Mouse (Mus musculus): ENCODE measurements at regions not wholly inside any gene's neighbourhood (a gene's known extent, or its start where the extent isn't known, plus 50 kb on each side); places are given as distances from the start of the nearest gene placed in this dataset.

- no peak overlapping the region for H3K27ac ChIP-seq (replicated peaks)
- 46% methylated on average over 3 of the region's 3 CpGs for WGBS
- peaks cover 13% of the 10 kb centered on the region; the same call in 1 of the 2 replicates for H3K27me3 ChIP-seq
- no peak overlapping the region for H3K4me2 ChIP-seq (replicated peaks)
- ATAC-seq (ENCODE audit: insufficient number of reproducible peaks, low FRiP score, low TSS enrichment, low read depth) = no peak
- H3K9me3 ChIP-seq (replicated peaks) = no peaks in the 10 kb centered on the region
- no peaks in the 10 kb centered on the region for H3K36me3 ChIP-seq
- no peak overlapping the region for H3K9ac ChIP-seq
- H3K4me1 ChIP-seq = no peaks in the 10 kb centered on the region
- no peak overlapping the region for H3K4me3 ChIP-seq (replicated peaks)
Measured at GRCm38 (mm10) chr7:68480336-68480735, 206.7 kb downstream of the Fam169b start.

- Histone ChIP-seq H3K4me1 (no peaks in the 10 kb centered on the region), H3K27ac (replicated peaks) (no peak overlapping the region), H3K36me3 (no peaks in the 10 kb centered on the region), H3K9ac (no peak overlapping the region), H3K4me2 (replicated peaks) (no peak overlapping the region), H3K4me3 (replicated peaks) (no peak overlapping the region), H3K27me3 (peaks cover 8% of the 10 kb centered on the region; the same call in 1 of the 2 replicates), H3K9me3 (replicated peaks) (no peaks in the 10 kb centered on the region)
- 36% methylated on average over 3 of the region's 3 CpGs for WGBS
- no peak for ATAC-seq (ENCODE audit: insufficient number of reproducible peaks, low FRiP score, low TSS enrichment, low read depth)
Measured at GRCm38 (mm10) chr7:68478044-68478443, 204.4 kb downstream of the Fam169b start.

- no peak overlapping the region for H3K4me2 ChIP-seq (replicated peaks)
- no peaks in the 10 kb centered on the region for H3K9me3 ChIP-seq (replicated peaks)
- ATAC-seq (ENCODE audit: insufficient number of reproducible peaks, low FRiP score, low TSS enrichment, low read depth) = no peak
- H3K36me3 ChIP-seq = no peaks in the 10 kb centered on the region
- no peak overlapping the region for H3K27ac ChIP-seq (replicated peaks)
- no peaks in the 10 kb centered on the region for H3K4me1 ChIP-seq
- no peaks in the 10 kb centered on the region for H3K27me3 ChIP-seq
- H3K4me3 ChIP-seq (replicated peaks) = no peak overlapping the region
- WGBS = 17% methylated on average over 5 of the region's 5 CpGs
- H3K9ac ChIP-seq = no peak overlapping the region
Measured at GRCm38 (mm10) chr7:68472800-68473199, 199.2 kb downstream of the Fam169b start.

GRCm38 (mm10) chr7:68470983-68471382 lies 197.3 kb downstream of the Fam169b start:
- no peaks in the 10 kb centered on the region for H3K36me3 ChIP-seq
- no peak overlapping the region for H3K4me3 ChIP-seq (replicated peaks)
- H3K9me3 ChIP-seq (replicated peaks) = no peaks in the 10 kb centered on the region
- 43% methylated on average over 11 of the region's 11 CpGs for WGBS
- no peaks in the 10 kb centered on the region for H3K27me3 ChIP-seq
- ATAC-seq (ENCODE audit: insufficient number of reproducible peaks, low FRiP score, low TSS enrichment, low read depth) = no peak
- no peak overlapping the region for H3K9ac ChIP-seq
- no peaks in the 10 kb centered on the region for H3K4me1 ChIP-seq
- no peak overlapping the region for H3K27ac ChIP-seq (replicated peaks)
- no peak overlapping the region for H3K4me2 ChIP-seq (replicated peaks)

GRCm38 (mm10) chr7:68468574-68468973 lies 194.9 kb downstream of the Fam169b start:
- Histone ChIP-seq H3K27ac (replicated peaks) (no peak overlapping the region), H3K36me3 (no peaks in the 10 kb centered on the region), H3K4me3 (replicated peaks) (no peak overlapping the region), H3K4me2 (replicated peaks) (no peak overlapping the region), H3K9ac (no peak overlapping the region), H3K9me3 (replicated peaks) (no peaks in the 10 kb centered on the region), H3K4me1 (no peaks in the 10 kb centered on the region), H3K27me3 (no peaks in the 10 kb centered on the region)
- 79% methylated on average over 5 of the region's 5 CpGs for WGBS
- no peak for ATAC-seq (ENCODE audit: insufficient number of reproducible peaks, low FRiP score, low TSS enrichment, low read depth)

GRCm38 (mm10) chr7:68457842-68458241 lies 184.2 kb downstream of the Fam169b start:
- no peak overlapping the region for H3K27ac ChIP-seq (replicated peaks)
- H3K27me3 ChIP-seq = no peaks in the 10 kb centered on the region
- no peaks in the 10 kb centered on the region for H3K4me1 ChIP-seq
- ATAC-seq (ENCODE audit: insufficient number of reproducible peaks, low FRiP score, low TSS enrichment, low read depth) = no peak
- no peak overlapping the region for H3K4me3 ChIP-seq (replicated peaks)
- WGBS = 92% methylated on average over 1 of the region's 1 CpGs
- no peak overlapping the region for H3K4me2 ChIP-seq (replicated peaks)
- no peaks in the 10 kb centered on the region for H3K9me3 ChIP-seq (replicated peaks)
- no peaks in the 10 kb centered on the region for H3K36me3 ChIP-seq
- H3K9ac ChIP-seq = no peak overlapping the region

- no peaks in the 10 kb centered on the region for H3K9me3 ChIP-seq (replicated peaks)
- ATAC-seq (ENCODE audit: insufficient number of reproducible peaks, low FRiP score, low TSS enrichment, low read depth) = no peak
- 31% methylated on average over 5 of the region's 5 CpGs for WGBS
- no peak overlapping the region for H3K4me2 ChIP-seq (replicated peaks)
- H3K27me3 ChIP-seq = no peaks in the 10 kb centered on the region
- no peaks in the 10 kb centered on the region for H3K36me3 ChIP-seq
- no peak overlapping the region for H3K27ac ChIP-seq (replicated peaks)
- H3K9ac ChIP-seq = no peak overlapping the region
- no peak overlapping the region for H3K4me3 ChIP-seq (replicated peaks)
- H3K4me1 ChIP-seq = no peaks in the 10 kb centered on the region
Measured at GRCm38 (mm10) chr7:68455451-68455850, 181.8 kb downstream of the Fam169b start.

- Histone ChIP-seq H3K27me3 (no peaks in the 10 kb centered on the region), H3K4me2 (replicated peaks) (no peak overlapping the region), H3K9ac (no peak overlapping the region), H3K4me1 (no peaks in the 10 kb centered on the region), H3K27ac (replicated peaks) (no peak overlapping the region), H3K9me3 (replicated peaks) (no peaks in the 10 kb centered on the region), H3K36me3 (no peaks in the 10 kb centered on the region), H3K4me3 (replicated peaks) (no peak overlapping the region)
- 82% methylated on average over 8 of the region's 8 CpGs for WGBS
- ATAC-seq (ENCODE audit: insufficient number of reproducible peaks, low FRiP score, low TSS enrichment, low read depth) = no peak
Measured at GRCm38 (mm10) chr7:68453028-68453692, 179.5 kb downstream of the Fam169b start.

GRCm38 (mm10) chr7:68444426-68445095 lies 170.9 kb downstream of the Fam169b start:
- no peak overlapping the region for H3K9ac ChIP-seq
- no peak overlapping the region for H3K4me3 ChIP-seq (replicated peaks)
- WGBS = 59% methylated on average over 11 of the region's 11 CpGs
- no peaks in the 10 kb centered on the region for H3K27me3 ChIP-seq
- H3K9me3 ChIP-seq (replicated peaks) = no peaks in the 10 kb centered on the region
- no peaks in the 10 kb centered on the region for H3K36me3 ChIP-seq
- H3K4me1 ChIP-seq = no peaks in the 10 kb centered on the region
- ATAC-seq (ENCODE audit: insufficient number of reproducible peaks, low FRiP score, low TSS enrichment, low read depth) = no peak
- H3K27ac ChIP-seq (replicated peaks) = no peak overlapping the region
- no peak overlapping the region for H3K4me2 ChIP-seq (replicated peaks)

GRCm38 (mm10) chr7:68440661-68441150 lies 167.1 kb downstream of the Fam169b start:
- Histone ChIP-seq H3K27me3 (no peaks in the 10 kb centered on the region), H3K4me2 (replicated peaks) (no peak overlapping the region), H3K27ac (replicated peaks) (no peak overlapping the region), H3K9ac (no peak overlapping the region), H3K4me3 (replicated peaks) (no peak overlapping the region), H3K4me1 (no peaks in the 10 kb centered on the region), H3K9me3 (replicated peaks) (no peaks in the 10 kb centered on the region), H3K36me3 (no peaks in the 10 kb centered on the region)
- WGBS = 15% methylated on average over 11 of the region's 11 CpGs
- no peak for ATAC-seq (ENCODE audit: insufficient number of reproducible peaks, low FRiP score, low TSS enrichment, low read depth)

GRCm38 (mm10) chr7:68428946-68429345 lies 155.3 kb downstream of the Fam169b start:
- Histone ChIP-seq H3K9me3 (replicated peaks) (no peaks in the 10 kb centered on the region), H3K4me1 (no peaks in the 10 kb centered on the region), H3K9ac (no peak overlapping the region), H3K4me2 (replicated peaks) (no peak overlapping the region), H3K27ac (replicated peaks) (no peak overlapping the region), H3K4me3 (replicated peaks) (no peak overlapping the region), H3K27me3 (no peaks in the 10 kb centered on the region), H3K36me3 (no peaks in the 10 kb centered on the region)
- 78% methylated on average over 4 of the region's 4 CpGs for WGBS
- ATAC-seq (ENCODE audit: insufficient number of reproducible peaks, low FRiP score, low TSS enrichment, low read depth) = no peak

- WGBS = 72% methylated on average over 7 of the region's 7 CpGs
- H3K27me3 ChIP-seq = no peaks in the 10 kb centered on the region
- no peak overlapping the region for H3K4me3 ChIP-seq (replicated peaks)
- no peak overlapping the region for H3K9ac ChIP-seq
- no peaks in the 10 kb centered on the region for H3K9me3 ChIP-seq (replicated peaks)
- no peak overlapping the region for H3K4me2 ChIP-seq (replicated peaks)
- H3K4me1 ChIP-seq = no peaks in the 10 kb centered on the region
- H3K36me3 ChIP-seq = no peaks in the 10 kb centered on the region
- ATAC-seq (ENCODE audit: insufficient number of reproducible peaks, low FRiP score, low TSS enrichment, low read depth) = no peak
- H3K27ac ChIP-seq (replicated peaks) = no peak overlapping the region
Measured at GRCm38 (mm10) chr7:68415890-68416289, 142.3 kb downstream of the Fam169b start.
